Mouse (Mus musculus): ENCODE measurements around the gene Tor1b. TPM values are rescaled to one million over a fixed set of nuclear protein-coding genes. Genes with fewer than 3 reads are reported as not detected.
A peak's percentile ranks its signal among the peaks of the same experiment; 100 is the strongest.

Gene Tor1b
- polyA plus RNA-seq, 1 experiment from 2014 or later: 27.2 TPM

GRCm38 (mm10) chr2:31007208-31007607 is 54.4 kb downstream of the Tor1b start:
- 0 out of 2 replicates have a peak, but pooled peaks cover 2% of the 10 kb centered on the region for H3K36me3 ChIP-seq (ENCODE audit: control insufficient read depth, insufficient read depth, low read length)
- peak overlapping the region; percentile 90 for H3K27ac ChIP-seq (ENCODE audit: low read depth, low read length)
- DNase-seq (ENCODE audit: low spot score) (no peak), ATAC-seq (replicated peaks; ENCODE audit: low FRiP score) (no peak)
- H3K4me2 ChIP-seq: peak overlapping the region; percentile 74
- 73% methylated on average over 5 of the region's 5 CpGs for WGBS
- H3K9me3 ChIP-seq (ENCODE audit: control insufficient read depth, low read length): no peaks in the 10 kb centered on the region
- H3K4me1 ChIP-seq (replicated peaks; ENCODE audit: control insufficient read depth, insufficient read depth, low read length): peaks cover 26% of the 10 kb centered on the region
- no peak overlapping the region for H3K4me3 ChIP-seq (ENCODE audit: low read depth, low read length)
- peak overlapping the region; percentile 61 for H3K9ac ChIP-seq (ENCODE audit: low read depth, low read length)
- H3K27me3 ChIP-seq (replicated peaks; ENCODE audit: control insufficient read depth, insufficient read depth, low read length): no peaks in the 10 kb centered on the region

Other genes starting within 250 kb of the Tor1b start
- 0.40 and 0.75 TPM in 2 replicates for gene 1700001O22Rik, start 149.3 kb upstream of the Tor1b start, polyA plus RNA-seq (2014; fragmentation: Nextera tagmentation; extraction: Ambion mirVana)
- gene Ntmt1, start 145.1 kb upstream of the Tor1b start, polyA plus RNA-seq (2014; fragmentation: Nextera tagmentation; extraction: Ambion mirVana): 75.9 and 85.2 TPM in 2 replicates
- 44.2 and 45.6 TPM in 2 replicates for gene Asb6, start 122.6 kb upstream of the Tor1b start, polyA plus RNA-seq (2014; fragmentation: Nextera tagmentation; extraction: Ambion mirVana)
- 8.2 and 9.4 TPM in 2 replicates for gene Prrx2, start 118.0 kb upstream of the Tor1b start, polyA plus RNA-seq (2014; fragmentation: Nextera tagmentation; extraction: Ambion mirVana)
- 0.92 and 0.97 TPM in 2 replicates for gene Ptges, start 23.1 kb upstream of the Tor1b start, polyA plus RNA-seq (2014; fragmentation: Nextera tagmentation; extraction: Ambion mirVana)
- gene Tor1a, start 15.0 kb downstream of the Tor1b start, polyA plus RNA-seq (2014; fragmentation: Nextera tagmentation; extraction: Ambion mirVana): 71.7 and 73.2 TPM in 2 replicates
- gene BC005624, start 29.2 kb downstream of the Tor1b start, polyA plus RNA-seq (2014; fragmentation: Nextera tagmentation; extraction: Ambion mirVana): 51.6 and 53.5 TPM in 2 replicates
- gene Usp20, start 29.3 kb downstream of the Tor1b start, polyA plus RNA-seq (2014; fragmentation: Nextera tagmentation; extraction: Ambion mirVana): 11.5 and 12.9 TPM in 2 replicates
- gene Fnbp1, start 189.0 kb downstream of the Tor1b start, polyA plus RNA-seq (2014; fragmentation: Nextera tagmentation; extraction: Ambion mirVana): 19.3 and 20.6 TPM in 2 replicates
- 17.3 and 21.5 TPM in 2 replicates for gene Gpr107, start 199.4 kb downstream of the Tor1b start, polyA plus RNA-seq (2014; fragmentation: Nextera tagmentation; extraction: Ambion mirVana)